Mouse (Mus musculus): ENCODE data around the gene Muc20.

The Muc20 gene

DNA sequence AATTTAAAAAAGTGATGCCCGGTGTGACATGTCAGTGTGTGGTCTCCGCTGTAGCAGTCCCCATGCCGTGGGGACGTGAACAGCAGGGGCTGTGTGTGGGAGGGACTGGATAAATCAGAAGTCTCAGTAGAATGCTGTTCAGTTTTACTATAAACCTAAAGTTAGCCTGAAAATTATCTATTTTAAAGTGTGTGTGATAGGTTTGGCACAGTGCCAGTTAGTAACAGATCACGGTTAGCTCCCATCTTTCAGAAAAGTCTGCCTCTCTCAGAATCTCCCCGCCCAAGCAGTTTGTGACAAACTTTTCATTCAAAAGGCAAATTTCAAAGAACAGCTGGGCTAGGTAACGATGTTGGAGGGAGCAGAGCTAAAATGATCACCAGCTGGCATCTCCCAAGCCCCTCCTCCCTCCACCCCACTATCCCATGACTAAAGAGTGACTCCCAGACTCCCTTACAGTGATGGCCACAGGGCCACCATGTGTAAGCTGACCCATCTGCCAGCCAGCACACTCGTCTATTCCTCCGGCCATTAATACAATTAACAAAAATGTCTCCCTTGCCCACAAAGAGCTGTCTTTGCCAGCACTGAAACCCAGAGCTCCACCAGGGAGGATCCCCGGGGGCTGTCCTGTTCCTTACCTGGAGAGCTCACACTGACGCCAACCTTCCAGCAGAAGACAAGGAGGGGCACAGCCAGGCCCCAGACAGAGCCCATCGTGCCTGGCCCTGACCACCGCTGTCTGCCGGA lies 384 bp downstream of the Muc20 start:
- in situ Hi-C loops (cut with MboI, MseI) = no loop called here

DNA sequence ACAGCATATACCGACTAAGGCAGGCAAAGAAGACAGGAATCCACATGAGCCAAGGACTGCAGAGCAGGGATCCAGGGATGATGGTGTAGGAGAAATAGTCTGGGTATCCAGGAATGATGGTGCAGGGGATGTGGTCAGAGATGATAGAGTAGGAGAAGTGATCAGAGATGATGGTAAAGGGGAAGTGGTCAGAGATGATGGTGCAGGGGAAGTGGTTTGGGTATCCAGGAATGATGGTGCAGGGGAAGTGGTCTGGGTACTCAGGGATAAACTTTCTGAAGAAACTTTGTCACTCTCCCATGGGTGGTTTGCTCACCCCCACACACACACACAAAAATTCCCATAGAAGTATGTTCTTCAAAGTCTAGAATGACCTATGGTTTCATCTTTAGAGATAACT lies 2.1 kb downstream of the Muc20 start:
- in situ Hi-C loops (cut with MboI, MseI) = no loop called here

DNA sequence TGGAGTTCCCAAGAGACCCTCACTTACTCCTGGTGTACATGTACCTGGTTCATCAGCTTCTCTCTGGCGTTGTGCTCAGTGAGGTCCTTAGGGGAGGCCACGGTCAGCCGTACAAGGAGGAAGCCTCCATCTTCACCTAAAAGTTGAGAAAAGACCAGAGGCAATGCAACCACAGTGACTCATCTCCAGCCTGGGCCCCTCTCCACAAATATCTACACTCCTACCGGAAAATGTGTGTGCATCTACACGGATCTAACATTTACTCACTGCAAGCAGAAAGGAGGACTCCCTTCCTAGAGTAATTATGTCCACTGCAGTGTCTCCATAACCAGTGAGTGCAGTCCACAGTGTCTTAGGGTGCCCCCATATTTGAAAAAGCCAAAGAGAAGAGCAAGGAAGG lies 7.2 kb downstream of the Muc20 start:
- in situ Hi-C loops (cut with MboI, MseI) = no loop called here

DNA sequence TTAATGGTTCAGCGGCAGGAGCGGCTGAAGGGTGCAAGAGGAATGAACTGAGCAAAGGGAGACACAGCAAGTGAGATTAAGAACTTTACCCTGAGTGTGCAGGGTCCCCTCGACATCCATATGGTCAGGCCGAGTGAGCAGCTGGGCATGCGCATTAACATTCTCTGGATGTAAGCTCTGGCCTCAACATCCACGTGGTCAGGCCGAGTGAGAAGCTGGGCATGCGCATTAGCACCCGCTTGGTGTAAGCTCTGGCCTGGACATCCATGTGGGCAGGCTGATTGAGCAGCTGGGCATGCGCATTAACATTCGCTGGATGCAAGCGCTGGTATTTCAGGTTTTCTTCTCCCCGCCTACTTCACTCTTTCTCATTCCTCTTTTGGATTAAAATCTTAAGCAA lies 12.4 kb downstream of the Muc20 start:
- in situ Hi-C loops (cut with MboI, MseI) = no loop called here

DNA sequence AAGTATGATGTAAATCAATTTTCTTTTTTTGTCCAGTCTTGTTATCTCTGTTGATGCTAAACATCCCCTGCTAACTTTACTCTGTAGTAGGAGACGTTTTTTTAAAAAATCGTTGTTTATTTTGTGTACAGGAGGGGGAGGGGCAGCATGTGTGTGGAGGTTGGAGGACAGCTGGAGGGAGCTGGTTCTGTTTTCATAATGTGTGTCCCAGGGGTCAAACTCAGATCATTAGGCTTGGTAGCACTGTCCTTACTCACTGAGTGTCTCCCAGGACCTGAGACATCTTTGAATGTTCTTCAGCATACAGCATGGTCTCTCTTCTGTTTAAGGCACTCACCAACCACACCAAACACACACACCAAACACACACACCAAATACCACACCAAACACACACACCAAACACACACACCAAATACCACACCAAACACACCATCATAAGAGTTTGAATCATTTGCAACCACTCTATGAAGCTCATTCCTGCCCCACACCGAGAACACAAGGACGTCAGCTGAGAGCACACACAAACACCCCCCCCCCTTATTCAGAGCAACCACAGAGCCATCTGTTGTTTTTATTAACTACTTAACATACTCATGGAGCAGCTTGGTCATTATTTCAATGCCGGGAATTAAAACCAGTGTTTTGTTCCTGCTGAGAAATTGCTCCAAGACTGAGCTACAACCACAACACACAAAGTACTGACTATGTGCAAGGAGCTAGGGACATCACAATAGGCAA lies 13.7 kb downstream of the Muc20 start:
- in situ Hi-C loops (cut with MboI, MseI) = no loop called here

DNA sequence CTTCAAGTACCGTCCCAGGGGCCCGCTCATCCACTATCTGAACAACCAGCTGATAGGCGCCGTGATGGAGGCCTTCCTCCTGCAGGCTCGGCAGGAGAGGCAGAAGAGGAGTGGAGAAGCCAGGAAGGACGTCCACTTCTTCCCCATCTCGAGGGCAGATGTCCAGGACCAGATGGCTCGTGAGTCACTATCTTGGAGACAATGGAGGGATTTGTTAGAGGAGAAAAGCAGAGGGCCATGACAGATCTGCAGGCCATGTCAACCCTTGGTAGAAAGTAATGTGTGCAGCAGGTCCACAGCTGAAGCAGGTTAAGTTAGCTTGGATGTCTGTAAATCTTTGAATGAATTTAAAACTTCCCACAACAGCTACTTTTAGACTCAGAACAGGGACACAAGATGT lies 18.3 kb downstream of the Muc20 start:
- in situ Hi-C loops (cut with MboI, MseI) = no loop called here

DNA sequence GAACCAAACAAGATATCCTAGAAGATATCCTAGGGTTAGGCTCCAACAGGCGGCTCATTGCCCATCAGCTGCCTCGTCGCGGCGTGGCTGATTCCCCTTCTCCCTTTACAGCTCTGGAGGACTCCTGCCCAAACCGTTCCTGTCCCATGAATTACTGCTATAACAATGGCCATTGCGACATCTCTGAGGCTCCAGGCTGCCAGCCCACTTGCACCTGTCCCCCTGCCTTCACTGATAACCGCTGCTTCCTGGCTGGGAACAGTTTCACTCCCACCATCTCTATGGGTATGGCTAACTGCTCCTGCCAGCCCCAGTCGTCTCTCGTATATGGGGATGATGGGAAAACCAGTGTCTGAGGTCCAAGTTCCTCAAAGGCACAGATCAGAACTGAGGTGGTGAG lies 20.6 kb downstream of the Muc20 start:
- in situ Hi-C loops (cut with MboI, MseI) = no loop called here

DNA sequence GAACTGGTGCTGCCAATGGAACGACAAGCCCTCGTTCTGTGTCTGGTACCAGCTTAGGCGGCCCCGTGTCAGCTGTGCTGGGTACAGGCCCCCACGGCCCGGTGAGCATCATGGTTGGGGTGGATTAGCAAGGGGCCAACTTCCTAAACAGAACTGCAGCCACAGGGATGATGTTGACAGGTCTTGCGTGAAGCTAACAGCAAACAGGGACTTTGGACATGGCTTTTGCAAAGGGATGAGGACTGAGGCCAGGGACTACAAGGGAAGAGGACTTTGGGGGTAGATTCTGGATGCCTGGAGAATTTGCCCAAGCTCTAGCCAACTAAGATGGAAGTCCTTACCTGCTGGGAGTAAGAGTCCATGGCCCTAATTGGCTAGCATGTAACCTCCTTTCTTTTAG lies 30.3 kb downstream of the Muc20 start:
- in situ Hi-C loops (cut with MboI, MseI) = no loop called here

DNA sequence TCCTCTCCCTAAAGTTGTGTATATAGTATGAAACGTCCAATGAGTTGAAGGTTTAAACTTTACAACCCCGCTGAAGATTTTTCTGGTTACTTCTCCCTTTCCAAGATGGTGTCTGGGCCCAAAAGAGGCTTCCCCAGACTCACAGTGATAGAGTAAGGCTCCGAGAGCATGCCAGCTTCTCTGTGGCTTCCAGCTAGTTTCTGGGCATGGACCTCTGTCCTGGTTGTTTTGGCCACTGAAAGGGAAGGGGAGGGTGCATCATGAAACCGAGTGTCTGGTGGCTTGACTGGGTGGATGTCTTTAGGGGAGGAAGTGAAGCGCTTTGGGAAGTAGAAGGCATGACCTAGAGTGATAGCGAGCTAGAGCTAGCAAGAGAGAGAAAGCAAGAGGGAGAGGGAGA lies 32.3 kb downstream of the Muc20 start:
- in situ Hi-C loops (cut with MboI, MseI) = loop anchor here (5.0 kb wide), 1 partner anchor 38 kb away; no protein-coding TSS in a partner anchor

DNA sequence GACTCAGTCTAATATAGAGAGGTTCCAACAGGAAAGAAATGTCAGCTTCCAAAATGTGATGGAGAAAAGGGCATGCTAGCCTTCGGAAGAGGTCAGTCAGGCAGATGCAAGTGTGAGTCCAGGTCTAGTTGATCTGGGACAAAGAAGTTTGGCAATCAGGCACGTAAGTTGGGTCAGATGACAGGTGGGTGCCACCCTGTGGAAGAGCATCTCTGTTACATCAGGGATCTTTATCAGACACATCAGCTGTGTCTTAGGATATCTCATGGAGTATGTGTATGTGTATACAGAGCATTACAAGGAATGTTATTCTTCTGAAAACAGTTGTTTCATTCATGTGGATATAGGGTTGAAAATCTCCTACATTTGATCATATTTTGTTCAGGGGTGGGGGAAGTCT lies 32.7 kb downstream of the Muc20 start:
- in situ Hi-C loops (cut with MboI, MseI) = loop anchor here (5.0 kb wide), 1 partner anchor 37 kb away; no protein-coding TSS in a partner anchor

DNA sequence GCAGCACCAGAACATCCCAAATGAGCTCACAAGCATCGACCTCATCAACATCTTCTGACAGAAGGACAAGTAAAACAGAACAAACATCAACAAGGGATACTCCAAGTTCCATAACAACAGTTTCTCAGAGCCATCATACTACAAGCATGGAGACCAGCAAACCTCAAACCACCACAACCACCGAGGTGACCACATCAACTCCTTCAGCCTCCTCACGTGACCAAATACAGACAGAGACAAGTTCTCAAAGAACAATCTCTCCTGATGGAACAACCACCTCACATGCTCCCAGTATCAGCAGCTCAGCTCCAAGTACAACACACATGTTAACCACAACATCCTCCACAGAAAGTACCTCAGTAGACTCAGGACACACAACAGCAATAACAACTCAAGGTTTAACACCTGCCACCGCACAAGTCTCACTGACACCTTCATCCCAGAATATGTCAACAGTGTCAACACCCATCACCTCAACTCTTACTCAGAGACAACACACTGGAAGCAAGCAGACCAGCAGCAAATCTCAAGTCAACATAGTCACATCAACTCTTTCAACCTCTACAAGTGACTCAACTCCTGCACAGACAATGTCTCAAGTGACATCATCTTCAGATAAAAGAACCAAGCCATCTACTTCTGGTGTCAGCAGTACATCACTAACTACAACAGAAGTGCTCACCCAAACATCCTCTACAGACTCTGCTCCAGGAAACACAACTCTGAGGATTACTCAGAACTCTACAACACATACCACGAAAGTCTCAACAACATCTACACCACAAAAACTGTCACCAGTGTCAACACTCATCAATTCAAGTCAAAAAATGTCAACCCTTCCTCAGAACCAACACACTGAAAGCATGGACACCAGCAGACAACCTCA lies 46.8 kb downstream of the Muc20 start:
- in situ Hi-C loops (cut with MboI, MseI) = no loop called here

DNA sequence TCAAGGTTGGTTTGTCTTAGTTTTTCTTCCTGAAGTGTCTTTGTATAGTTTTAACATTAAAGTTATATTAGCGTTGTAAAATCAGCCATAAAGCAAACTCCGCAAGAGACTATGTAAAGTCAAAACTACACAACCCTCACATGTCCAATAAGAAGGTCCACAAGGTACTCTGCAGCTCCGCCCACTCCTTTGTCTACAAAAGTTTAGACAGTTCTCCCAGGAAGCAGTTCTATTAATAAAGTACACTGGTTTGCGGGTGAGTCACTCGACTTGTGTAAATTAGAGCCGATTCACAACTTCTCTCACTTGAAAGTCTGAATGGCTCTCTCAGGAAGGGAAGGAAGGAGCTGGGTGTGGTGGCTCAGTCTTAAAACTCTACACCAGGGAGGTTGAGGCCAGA lies 51.4 kb downstream of the Muc20 start:
- in situ Hi-C loops (cut with MboI, MseI) = no loop called here

DNA sequence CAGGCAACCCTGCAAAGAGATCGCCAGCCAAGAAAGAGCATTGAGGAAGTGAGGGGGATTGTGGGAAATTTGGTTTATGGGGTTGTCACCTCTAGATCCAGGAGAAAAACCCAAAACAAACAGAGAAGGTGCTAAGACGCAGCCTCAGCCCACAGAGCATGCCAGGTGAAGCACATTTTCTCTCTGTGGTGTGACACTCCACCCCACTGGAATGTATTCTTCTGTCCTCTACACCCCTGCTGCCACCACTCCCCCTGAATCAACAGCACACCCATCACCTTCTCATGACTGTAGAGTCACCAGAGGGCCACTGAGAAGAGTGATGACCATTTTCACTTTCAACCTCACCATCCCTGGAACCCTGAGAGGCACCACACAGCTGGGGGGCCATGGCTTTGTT lies 54.5 kb downstream of the Muc20 start:
- in situ Hi-C loops (cut with MboI, MseI) = no loop called here

DNA sequence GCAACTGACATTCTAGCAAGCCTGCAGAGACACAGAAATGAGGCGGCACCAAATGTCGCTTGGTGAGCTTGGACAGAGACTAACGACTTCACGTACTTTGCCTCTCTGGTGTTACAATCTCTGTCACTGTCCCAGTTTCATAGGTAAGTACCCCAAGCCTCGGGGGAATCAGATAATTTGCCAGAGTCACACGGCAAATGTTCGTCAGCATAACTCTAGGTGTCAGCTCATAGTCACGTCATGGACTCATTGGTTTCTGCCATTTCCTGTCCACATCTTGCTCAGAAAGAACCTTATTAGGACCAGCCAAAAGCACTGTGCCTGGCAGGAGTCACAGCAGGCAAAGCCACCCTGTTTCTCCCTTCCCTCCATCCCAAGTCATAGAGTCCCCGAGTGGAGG lies 55.9 kb downstream of the Muc20 start:
- in situ Hi-C loops (cut with MboI, MseI) = no loop called here

DNA sequence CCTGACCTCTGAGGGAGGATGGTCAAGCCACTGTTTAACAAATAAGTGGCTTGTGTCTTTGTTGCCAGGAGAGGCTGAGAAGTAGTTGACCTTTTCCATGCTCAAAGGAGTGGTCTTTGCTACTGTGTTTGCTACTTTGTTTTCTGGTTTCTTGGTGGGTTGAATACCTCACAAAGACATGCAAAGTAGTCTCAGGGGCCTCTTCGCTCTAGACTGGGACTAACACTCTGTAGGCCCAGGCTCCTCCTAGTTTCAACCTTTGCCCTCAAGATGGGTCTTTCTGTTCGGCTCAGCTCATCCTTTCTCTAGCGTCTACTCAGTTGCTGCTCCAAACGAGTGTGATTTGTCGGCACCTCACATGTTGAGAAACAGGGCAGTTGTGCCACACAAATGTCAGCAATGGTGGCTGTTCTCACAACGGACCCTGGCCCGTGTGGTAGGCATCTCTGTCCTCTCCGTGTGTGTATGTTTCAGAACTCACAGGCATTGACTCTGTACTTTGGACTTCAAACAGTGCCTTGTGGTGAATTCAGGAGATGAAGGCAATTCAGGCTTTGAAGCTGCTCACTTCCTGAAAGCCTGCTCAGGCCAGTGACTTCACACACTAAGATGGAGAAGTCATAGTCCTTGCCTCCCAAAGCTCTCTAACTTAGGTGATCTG lies 57.1 kb downstream of the Muc20 start:
- in situ Hi-C loops (cut with MboI, MseI) = no loop called here

DNA sequence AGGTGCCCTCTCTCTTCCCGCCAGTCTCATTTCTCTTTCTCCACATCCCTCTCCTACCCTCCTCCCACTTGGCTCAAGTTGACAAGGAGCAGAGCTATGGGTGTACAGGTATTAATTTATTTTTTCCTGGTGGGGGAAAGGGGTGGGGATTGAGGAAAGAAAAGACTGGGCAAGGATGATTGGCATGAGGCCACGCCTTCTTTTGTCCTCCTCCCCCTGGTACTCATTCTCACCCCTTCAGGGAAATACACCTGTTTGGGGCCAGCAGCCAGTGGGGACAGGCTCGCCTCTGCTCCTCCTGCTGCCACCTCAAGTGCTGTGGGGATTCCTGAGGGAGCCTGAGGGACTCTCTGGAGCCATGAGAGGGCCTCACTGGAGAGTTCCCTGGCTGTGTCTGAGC lies 61.2 kb downstream of the Muc20 start:
- in situ Hi-C loops (cut with MboI, MseI) = loop anchor here (10.0 kb wide), 1 partner anchor 1651 kb away; the partner anchor contains the start of gene Xxylt1

DNA sequence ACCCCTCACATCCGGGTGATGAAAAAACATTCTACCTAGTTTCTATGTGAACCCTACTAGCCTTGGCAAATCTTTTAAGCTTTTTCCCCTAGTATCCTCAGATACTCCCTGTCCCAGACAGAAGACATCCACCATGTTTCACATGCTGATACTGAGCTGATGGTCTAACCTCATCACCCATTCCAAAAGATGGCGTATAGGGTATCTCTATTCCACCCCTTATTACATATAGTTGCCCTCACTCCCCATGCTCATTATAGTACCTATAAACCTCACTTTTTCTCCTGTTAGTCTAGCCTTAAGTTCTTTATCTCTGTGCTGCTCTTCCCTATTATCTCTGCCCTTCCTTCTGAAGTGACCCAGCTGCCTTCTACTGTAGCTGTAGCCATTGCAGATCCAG lies 61.6 kb downstream of the Muc20 start, which contains the start of gene Muc4:
Muc4 (plus strand) TSS at position 301 of the 400 bp plus-strand sequence.
- in situ Hi-C loops (cut with MboI, MseI) = loop anchor here (10.0 kb wide), 1 partner anchor 1651 kb away; the partner anchor contains the start of gene Xxylt1

DNA sequence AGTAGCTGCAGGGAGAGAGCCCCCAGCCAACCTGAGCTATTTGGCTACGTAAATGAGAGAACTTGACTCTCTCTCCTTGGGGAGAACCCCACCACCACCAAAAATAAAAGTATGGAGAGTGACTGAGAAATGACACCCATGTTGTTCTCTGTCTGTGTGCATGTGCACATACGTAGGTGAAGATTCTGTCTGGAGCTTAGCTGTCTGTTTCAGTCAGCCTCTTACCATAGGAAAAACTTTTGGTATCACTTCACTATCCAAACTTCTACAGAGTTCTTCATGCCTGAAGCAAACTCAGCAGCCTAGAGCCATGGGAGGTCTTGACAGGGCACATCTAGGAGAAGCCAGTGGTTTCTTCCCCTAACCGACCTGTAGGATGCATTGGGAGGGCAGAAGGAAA lies 64.0 kb downstream of the Muc20 start:
- in situ Hi-C loops (cut with MboI, MseI) = loop anchor here (10.0 kb wide), 1 partner anchor 1648 kb away; the partner anchor contains the start of gene Xxylt1

DNA sequence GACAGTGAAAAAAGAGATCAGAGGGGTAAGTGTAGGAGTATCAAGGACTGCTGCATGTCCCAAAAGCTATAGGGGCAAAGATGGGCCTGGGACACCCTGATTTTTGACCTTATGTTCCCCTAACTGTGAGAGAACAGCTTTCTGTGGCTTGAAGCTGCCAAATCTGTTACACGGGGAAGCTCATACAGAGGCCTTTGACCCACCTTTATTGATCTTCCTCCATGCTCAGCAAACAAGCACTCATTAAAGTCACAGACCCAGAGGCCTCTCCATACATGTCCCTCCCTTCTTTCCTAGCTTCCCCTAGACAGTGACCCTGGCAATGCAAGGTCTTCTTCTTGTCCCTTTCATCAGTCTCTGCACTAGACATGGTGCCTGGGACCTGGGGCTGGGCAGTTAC lies 68.5 kb downstream of the Muc20 start:
- in situ Hi-C loops (cut with MboI, MseI) = loop anchor here (5.0 kb wide), 1 partner anchor 34 kb away; no protein-coding TSS in a partner anchor

DNA sequence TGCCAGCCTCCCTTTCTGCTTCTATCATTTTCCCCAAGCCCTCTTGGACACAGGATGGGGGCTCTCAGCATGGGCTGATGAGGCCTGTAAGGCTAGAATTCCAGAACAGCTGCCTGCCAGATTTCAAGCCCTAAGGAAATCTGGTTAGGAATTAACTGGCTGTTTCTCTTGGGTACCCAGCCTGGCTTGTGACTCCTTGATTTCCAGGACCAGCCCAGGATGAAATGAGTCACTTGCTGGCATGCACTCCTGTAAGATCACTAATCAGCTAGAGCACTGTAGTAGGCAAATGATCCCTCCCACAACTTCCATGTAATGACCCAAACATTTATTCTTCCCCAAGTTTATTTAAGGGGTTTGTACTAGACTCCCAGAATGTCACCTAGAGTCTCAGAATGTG lies 69.0 kb downstream of the Muc20 start:
- in situ Hi-C loops (cut with MboI, MseI) = loop anchor here (5.0 kb wide), 1 partner anchor 34 kb away; no protein-coding TSS in a partner anchor

Data from T-helper 1 cell (primary cell).